Mouse (Mus musculus): ENCODE data around the gene Wtip.

- TF ChIP-seq CTCF (IDR thresholded peaks at IDR 0.05; ENCODE audit: low read depth) (no peak), EP300 (IDR thresholded peaks at IDR 0.05; ENCODE audit: low read depth) (no peak)
These were observed 1.1 kb downstream of the Wtip start for GRCm38 (mm10) chr7:34131959-34132354.
